Mouse (Mus musculus) brain, embryonic 18.5 days (tissue): Measurements from ENCODE around the gene Tgfbi.
A peak's percentile ranks its signal among the peaks of the same experiment; 100 is the strongest.

Source experiments
- DNase-seq: peaks from one replicate; pipeline ENCODE4 v3.0.0-alpha.2; 2012; ENCODE audit warnings: low read depth, low spot score

The Tgfbi gene

GRCm38 (mm10) chr13:56634920-56635319 lies 25.6 kb downstream of the Tgfbi start:
- DNase-seq, result no peak

GRCm38 (mm10) chr13:56637027-56637426 lies 27.7 kb downstream of the Tgfbi start:
- DNase-seq, result no peak

- no peak for DNase-seq
Measured at GRCm38 (mm10) chr13:56641746-56642145, 32.4 kb downstream of the Tgfbi start.

GRCm38 (mm10) chr13:56644031-56644430 lies 34.7 kb downstream of the Tgfbi start:
- DNase-seq, result no peak

GRCm38 (mm10) chr13:56645744-56646143 lies 36.4 kb downstream of the Tgfbi start:
- DNase-seq, result no peak

GRCm38 (mm10) chr13:56647597-56648405 lies 38.5 kb downstream of the Tgfbi start:
- peak; percentile 6 for DNase-seq

- DNase-seq, result no peak
Measured at GRCm38 (mm10) chr13:56650020-56650419, 40.7 kb downstream of the Tgfbi start.

- DNase-seq, result no peak
Measured at GRCm38 (mm10) chr13:56652381-56652780, 43.1 kb downstream of the Tgfbi start.

- DNase-seq, result no peak
Measured at GRCm38 (mm10) chr13:56654176-56654575, 44.9 kb downstream of the Tgfbi start.

- DNase-seq, result no peak
Measured at GRCm38 (mm10) chr13:56657946-56658512, 48.7 kb downstream of the Tgfbi start.

GRCm38 (mm10) chr13:56658931-56659330 lies 49.6 kb downstream of the Tgfbi start:
- DNase-seq, result no peak

GRCm38 (mm10) chr13:56661914-56662621 lies 52.7 kb downstream of the Tgfbi start:
- DNase-seq, result no peak

- DNase-seq, result no peak
Measured at GRCm38 (mm10) chr13:56664256-56665170, 55.2 kb downstream of the Tgfbi start.

- DNase-seq, result no peak
Measured at GRCm38 (mm10) chr13:56671206-56671605, 61.9 kb downstream of the Tgfbi start.

GRCm38 (mm10) chr13:56677731-56678130 lies 68.4 kb downstream of the Tgfbi start:
- no peak for DNase-seq

- DNase-seq, result no peak
Measured at GRCm38 (mm10) chr13:56678188-56678787, 69.0 kb downstream of the Tgfbi start.

GRCm38 (mm10) chr13:56678826-56679504 lies 69.6 kb downstream of the Tgfbi start:
- DNase-seq, result no peak

- no peak for DNase-seq
Measured at GRCm38 (mm10) chr13:56681924-56682323, 72.6 kb downstream of the Tgfbi start.

- no peak for DNase-seq
Measured at GRCm38 (mm10) chr13:56682326-56682725, 73.0 kb downstream of the Tgfbi start.

- DNase-seq, result no peak
Measured at GRCm38 (mm10) chr13:56683306-56683705, 74.0 kb downstream of the Tgfbi start.
